In the genomic region with DNA sequence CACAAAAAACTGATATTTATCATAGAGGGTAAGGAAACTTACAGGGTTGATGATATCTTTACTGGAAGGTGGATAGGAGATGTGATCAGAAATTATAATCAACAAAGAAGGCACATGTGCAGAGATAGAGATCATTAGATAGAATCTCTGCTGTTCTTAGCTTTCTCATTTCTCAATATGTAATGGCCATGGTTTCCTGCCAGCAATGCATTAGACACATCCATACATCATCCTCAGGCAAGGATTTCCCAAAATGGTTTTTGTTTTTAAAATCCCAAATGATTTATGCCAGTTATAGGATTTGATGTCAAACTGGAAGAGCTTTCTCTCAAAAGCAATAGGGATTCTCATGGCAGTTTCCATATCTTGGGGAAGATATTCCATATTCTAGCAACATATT, we compare ENCODE assay signal across 25 mouse cellular contexts. TPM values are rescaled to one million over a fixed set of nuclear protein-coding genes. Genes with fewer than 3 reads are reported as not detected.
"Had no signal": no experiment of that assay in that cellular context is flagged by ENCODE, and none has a peak within 500 bp of the region (broad histone marks: within the 10 kb centered on the region; RNA-seq: fewer than 3 reads in every experiment).

No protein-coding gene starts in this region.

- H3K27ac ChIP-seq: neural tube, embryonic 13.5 days; neural tube, embryonic 15.5 days; stomach, embryonic 15.5 days; stomach, postnatal 0 days had no signal

- H3K36me3 ChIP-seq: neural tube, embryonic 13.5 days; neural tube, embryonic 15.5 days; stomach, embryonic 15.5 days had no signal

- DNase-seq: retina, postnatal 1 day; right cerebral cortex, adult 18-20 months; right cerebral cortex, postnatal 14 days; right cerebral cortex, postnatal 25 days; right cerebral cortex, postnatal 4 days; spleen, adult 18-20 months; thymus, adult 18-20 months; thymus, adult 2 months; thymus, postnatal 14 days; thymus, postnatal 25 days; thymus, postnatal 36 days; thymus, postnatal 4 days had no signal

- H3K4me2 ChIP-seq: neural tube, embryonic 13.5 days; neural tube, embryonic 15.5 days; stomach, embryonic 15.5 days had no signal

- H3K4me1 ChIP-seq: neural tube, embryonic 13.5 days; neural tube, embryonic 15.5 days; stomach, embryonic 15.5 days had no signal

- H3K4me3 ChIP-seq: neural tube, embryonic 13.5 days; neural tube, embryonic 15.5 days; stomach, embryonic 15.5 days had no signal

- H3K9ac ChIP-seq: neural tube, embryonic 13.5 days; neural tube, embryonic 15.5 days; stomach, embryonic 15.5 days had no signal

- H3K27me3 ChIP-seq: neural tube, embryonic 13.5 days; neural tube, embryonic 15.5 days; stomach, embryonic 15.5 days had no signal

- H3K9me3 ChIP-seq: neural tube, embryonic 13.5 days; neural tube, embryonic 15.5 days; stomach, embryonic 15.5 days had no signal

RNA-seq across cellular contexts. Expression of a gene that starts 52.0 kb away (rescaled TPM):
- total RNA-seq: neutrophil, adult 5-6 weeks had no signal
- polyA plus RNA-seq: neural tube, embryonic 13.5 days; neural tube, embryonic 14.5 days; neural tube, embryonic 15.5 days; small intestine, adult 2 months; spleen, adult 2 months; stomach, embryonic 14.5 days; stomach, embryonic 15.5 days; stomach, embryonic 16.5 days; stomach, postnatal 0 days; testis, adult 2 months; thymus, adult 2 months; thymus, postnatal 0 days; urinary bladder, adult 2 months had no signal
